In the genomic region with DNA sequence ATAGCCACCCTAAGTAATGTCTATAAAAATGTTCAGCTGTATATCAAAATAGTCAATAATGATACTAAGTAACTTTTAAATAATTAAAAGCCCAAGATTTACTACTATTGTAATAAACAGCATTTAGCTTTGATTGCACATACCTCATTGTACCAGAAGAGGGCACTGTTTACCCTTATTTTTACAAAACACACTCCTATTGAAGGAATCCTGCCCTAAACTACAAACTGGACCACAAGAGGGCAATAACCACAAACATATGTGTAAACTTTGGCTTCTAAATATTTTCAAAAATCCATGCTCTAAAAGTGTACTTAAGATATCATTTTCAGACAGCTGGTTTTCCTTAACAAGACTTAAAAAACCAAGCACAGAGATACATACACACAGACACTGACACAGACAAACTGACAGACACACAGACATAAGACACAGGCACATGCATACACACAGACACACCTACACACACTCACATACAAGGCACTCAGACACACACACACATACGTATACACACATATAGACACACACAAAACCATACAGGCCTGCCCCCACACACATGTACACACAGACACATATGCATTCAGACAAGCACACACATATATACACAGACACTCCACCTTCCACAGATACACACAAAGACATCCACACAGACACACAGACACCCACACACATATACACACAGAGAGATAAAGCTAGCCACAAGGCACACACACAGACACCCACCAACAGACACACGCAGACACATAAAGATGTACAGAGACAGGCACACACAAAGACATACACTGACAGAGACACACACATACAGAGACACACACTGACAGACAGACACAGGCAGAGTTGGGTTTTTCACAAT, we compare ENCODE assay signal across 8 mouse cellular contexts. TPM values are rescaled to one million over a fixed set of nuclear protein-coding genes. Genes with fewer than 3 reads are reported as not detected.
DNase-seq lines count a peak whose midpoint lies in the region; ATAC-seq and TF ChIP-seq lines count a peak whose summit lies in the region.

No protein-coding gene starts in this region.

- no peaks in the 10 kb centered on the region for H3K9me3 ChIP-seq in midbrain, embryonic 14.5 days (ENCODE audit: control insufficient read depth, low read length)

- no peak for TF ChIP-seq POLR2A in kidney, adult 2 months (IDR thresholded peaks at IDR 0.05; ENCODE audit: low read depth, low read length)

- H3K36me3 ChIP-seq in kidney, adult 2 months (ENCODE audit: control insufficient read depth, insufficient read depth, low read length), result no peaks in the 10 kb centered on the region
- 0 out of 2 replicates have a peak, but pooled peaks cover 2% of the 10 kb centered on the region for H3K36me3 ChIP-seq in midbrain, embryonic 14.5 days (ENCODE audit: control insufficient read depth, insufficient read depth, low read length)

- H3K4me2 ChIP-seq in midbrain, embryonic 14.5 days (ENCODE audit: low read length), result no peak overlapping the region

- no peak overlapping the region for H3K9ac ChIP-seq in midbrain, embryonic 14.5 days (replicated peaks; ENCODE audit: low read length)

- H3K4me1 ChIP-seq in kidney, adult 2 months (ENCODE audit: control insufficient read depth, insufficient read depth, low read length), result peaks cover 3% of the 10 kb centered on the region; the same call in 1 of the 2 replicates
- no peaks in the 10 kb centered on the region for H3K4me1 ChIP-seq in midbrain, embryonic 14.5 days (ENCODE audit: control insufficient read depth, insufficient read depth, low read length)

- H3K27ac ChIP-seq in kidney, adult 2 months (ENCODE audit: insufficient read depth, low read depth, low read length), result no peak overlapping the region
- H3K27ac ChIP-seq in midbrain, embryonic 14.5 days (replicated peaks; ENCODE audit: low read depth, low read length), result no peak overlapping the region

- H3K4me3 ChIP-seq in kidney, adult 2 months (ENCODE audit: insufficient read depth, low read depth, low read length), result no peak overlapping the region
- H3K4me3 ChIP-seq in midbrain, embryonic 14.5 days (replicated peaks; ENCODE audit: low read depth, low read length), result no peak overlapping the region

- ATAC-seq in midbrain, embryonic 14.5 days (ENCODE audit: low FRiP score, low TSS enrichment), result no peak

- WGBS in kidney, adult 2 months, result 81% methylated on average over 2 of the region's 2 CpGs
- 63% methylated on average over 2 of the region's 2 CpGs for WGBS in midbrain, embryonic 14.5 days

- H3K27me3 ChIP-seq in kidney, adult 2 months (replicated peaks; ENCODE audit: control insufficient read depth, insufficient read depth, low read length), result no peaks in the 10 kb centered on the region
- H3K27me3 ChIP-seq in midbrain, embryonic 14.5 days (ENCODE audit: control insufficient read depth, insufficient read depth, low read length), result no peaks in the 10 kb centered on the region

- peak; percentile 51 for TF ChIP-seq CTCF in kidney, adult 2 months (conservative IDR thresholded peaks at IDR 0.05; ENCODE audit: insufficient read depth, insufficient read length, low read depth, low read length)

- peak; percentile 85 for DNase-seq in kidney, adult 2 months
- DNase-seq in kidney, adult 11 months, result no peak
- peak; percentile 63 to 71 for DNase-seq in CD8-positive naive resting alpha-beta T cell, adult 2 months (ENCODE audit: low read depth in 2 of 2, low spot score in 2 of 2)
- DNase-seq in c-Kit-positive CD71-positive TER-119-positive erythroid progenitor cells, embryonic 14.5 days (ENCODE audit: low spot score), result peak; percentile 77
- peak; percentile 80 for DNase-seq in forelimb bud, embryonic 11.5 days (ENCODE audit: low read depth, low spot score)
- DNase-seq in layer of hippocampus, postnatal 10 days (ENCODE audit: low spot score in 2 of 2), result peak; percentile 14 to 31
- DNase-seq in midbrain, embryonic 14.5 days, result peak; percentile 88
- DNase-seq in spleen, adult 18-20 months, result no peak

RNA-seq across cellular contexts. Expression of gene Rpl5, which starts 21.3 kb away (rescaled TPM):
- polyA plus RNA-seq in kidney, adult 2 months (2012; rRNA removed), result 16.3 and 21.5 TPM in 2 replicates
- 100 to 1,000 TPM; 133 to 138 TPM for total RNA-seq in layer of hippocampus, postnatal 10 days (2021)
- polyA plus RNA-seq in midbrain, embryonic 14.5 days (2014; fragmentation: Nextera tagmentation; extraction: Ambion mirVana), result 69.8 and 74.8 TPM in 2 replicates

RNA-seq across cellular contexts. Expression of gene Evi5, which starts 46.7 kb away (rescaled TPM):
- polyA plus RNA-seq in kidney, adult 2 months (2012; rRNA removed), result 37.3 and 39.0 TPM in 2 replicates
- 10 to 100 TPM; 72.6 to 79.7 TPM for total RNA-seq in layer of hippocampus, postnatal 10 days (2021)
- 40.5 and 44.3 TPM in 2 replicates for polyA plus RNA-seq in midbrain, embryonic 14.5 days (2014; fragmentation: Nextera tagmentation; extraction: Ambion mirVana)

Comparison
In these comparisons a context has a peak if more than half of its experiments do, and no peak if none do; other contexts are left out.
1. DNase-seq: peak in kidney, adult 2 months (single experiment), CD8-positive naive resting alpha-beta T cell, adult 2 months (2 of 2), c-Kit-positive CD71-positive TER-119-positive erythroid progenitor cells, embryonic 14.5 days (single experiment), forelimb bud, embryonic 11.5 days (single experiment), layer of hippocampus, postnatal 10 days (2 of 2) and midbrain, embryonic 14.5 days (single experiment); none in kidney, adult 11 months (single experiment) and spleen, adult 18-20 months (0 of 2).